ENCODE assay signal across 11 mouse cellular contexts in genomic region chr12:60820979-60821378, GRCm38 (mm10).
DNase-seq lines count a peak whose midpoint lies in the region; ATAC-seq and TF ChIP-seq lines count a peak whose summit lies in the region.
"Had no signal": no experiment of that assay in that cellular context is flagged by ENCODE, and none has a peak within 500 bp of the region (broad histone marks: within the 10 kb centered on the region; RNA-seq: fewer than 3 reads in every experiment).

No protein-coding gene starts in this region.

- no peak overlapping the region for H3K9ac ChIP-seq in hindbrain, postnatal 0 days (replicated peaks; ENCODE audit: low read length)
- no peak overlapping the region for H3K9ac ChIP-seq in hindbrain, embryonic 13.5 days
- no peak overlapping the region for H3K9ac ChIP-seq in kidney, embryonic 15.5 days
- H3K9ac ChIP-seq: intestine, embryonic 15.5 days; liver, embryonic 14.5 days had no signal

- H3K27me3 ChIP-seq in hindbrain, postnatal 0 days (ENCODE audit: insufficient read depth, low read length), result no peaks in the 10 kb centered on the region
- no peaks in the 10 kb centered on the region for H3K27me3 ChIP-seq in hindbrain, embryonic 13.5 days
- H3K27me3 ChIP-seq in kidney, embryonic 15.5 days, result no peaks in the 10 kb centered on the region
- H3K27me3 ChIP-seq: intestine, embryonic 15.5 days had no signal

- no peaks in the 10 kb centered on the region for H3K4me1 ChIP-seq in hindbrain, postnatal 0 days (ENCODE audit: insufficient read depth, low read length)
- H3K4me1 ChIP-seq in hindbrain, embryonic 13.5 days (replicated peaks), result no peaks in the 10 kb centered on the region
- no peaks in the 10 kb centered on the region for H3K4me1 ChIP-seq in kidney, embryonic 15.5 days
- H3K4me1 ChIP-seq: intestine, embryonic 15.5 days had no signal

- 0 out of 2 replicates have a peak, but pooled peaks have one; percentile 45 for ATAC-seq in hindbrain, postnatal 0 days
- no peak for ATAC-seq in hindbrain, embryonic 13.5 days (ENCODE audit: low FRiP score)
- ATAC-seq in kidney, embryonic 15.5 days (replicated peaks; ENCODE audit: low FRiP score), result no peak
- ATAC-seq: intestine, embryonic 15.5 days had no signal

- DNase-seq in hindbrain, postnatal 0 days (ENCODE audit: low spot score), result peak; percentile 81
- DNase-seq in frontal cortex, postnatal 10 days (ENCODE audit: low spot score in 2 of 2), result peak; percentile 11 to 19
- peak; percentile 23 to 83 for DNase-seq in layer of hippocampus, postnatal 14 days (ENCODE audit: low spot score in 2 of 2)
- DNase-seq in right cerebral cortex, postnatal 14 days, result peak; percentile 4
- no peak for DNase-seq in MN1 (ENCODE audit: low spot score)
- DNase-seq in adrenal gland, postnatal 36 days, result no peak

- no peak for TF ChIP-seq CTCF in hindbrain, postnatal 0 days (IDR thresholded peaks at IDR 0.05; ENCODE audit: low read depth)

- no peak overlapping the region for H3K27ac ChIP-seq in hindbrain, postnatal 0 days
- no peak overlapping the region for H3K27ac ChIP-seq in hindbrain, embryonic 13.5 days
- H3K27ac ChIP-seq in kidney, embryonic 15.5 days, result no peak overlapping the region
- H3K27ac ChIP-seq: intestine, embryonic 15.5 days; liver, embryonic 14.5 days had no signal

- no peak overlapping the region for H3K4me2 ChIP-seq in hindbrain, postnatal 0 days (ENCODE audit: low read depth, low read length)
- no peak overlapping the region for H3K4me2 ChIP-seq in hindbrain, embryonic 13.5 days
- no peak overlapping the region for H3K4me2 ChIP-seq in kidney, embryonic 15.5 days
- H3K4me2 ChIP-seq: heart, embryonic 11.5 days; intestine, embryonic 15.5 days had no signal

- 46% methylated on average over 7 of the region's 7 CpGs for WGBS in hindbrain, postnatal 0 days
- WGBS in hindbrain, embryonic 13.5 days, result 72% methylated on average over 7 of the region's 7 CpGs
- 55% methylated on average over 7 of the region's 7 CpGs for WGBS in kidney, embryonic 15.5 days

- no peaks in the 10 kb centered on the region for H3K9me3 ChIP-seq in hindbrain, postnatal 0 days (ENCODE audit: low read length)
- no peaks in the 10 kb centered on the region for H3K9me3 ChIP-seq in hindbrain, embryonic 13.5 days
- no peaks in the 10 kb centered on the region for H3K9me3 ChIP-seq in kidney, embryonic 15.5 days (replicated peaks)
- H3K9me3 ChIP-seq: intestine, embryonic 15.5 days had no signal

- no peaks in the 10 kb centered on the region for H3K36me3 ChIP-seq in hindbrain, postnatal 0 days (ENCODE audit: insufficient read depth, low read length)
- no peaks in the 10 kb centered on the region for H3K36me3 ChIP-seq in hindbrain, embryonic 13.5 days
- no peaks in the 10 kb centered on the region for H3K36me3 ChIP-seq in kidney, embryonic 15.5 days
- H3K36me3 ChIP-seq: intestine, embryonic 15.5 days had no signal

- H3K4me3 ChIP-seq in hindbrain, postnatal 0 days (ENCODE audit: low read length), result no peak overlapping the region
- no peak overlapping the region for H3K4me3 ChIP-seq in hindbrain, embryonic 13.5 days
- no peak overlapping the region for H3K4me3 ChIP-seq in kidney, embryonic 15.5 days (replicated peaks)
- H3K4me3 ChIP-seq: intestine, embryonic 15.5 days had no signal

Comparison
In these comparisons a context has a peak if more than half of its experiments do, and no peak if none do; other contexts are left out.
1. DNase-seq: peak in hindbrain, postnatal 0 days (single experiment), frontal cortex, postnatal 10 days (2 of 2), layer of hippocampus, postnatal 14 days (2 of 2) and right cerebral cortex, postnatal 14 days (single experiment); none in MN1 (single experiment) and adrenal gland, postnatal 36 days (0 of 2).